Mouse (Mus musculus) embryonic facial prominence, embryonic 14.5 days (tissue): Measurements from ENCODE around the gene Ackr1. TPM values are rescaled to one million over a fixed set of nuclear protein-coding genes. Genes with fewer than 3 reads are reported as not detected.

Source experiments
- ATAC-seq: fragments of 200-750 bp; cut with Nextera tagmentation; 2 replicates; pipeline ENCODE4 v1.8.0; 2017; ENCODE audit warnings: low read depth, moderate number of reproducible peaks, moderate TSS enrichment
- DNase-seq: peaks from one replicate; pipeline ENCODE4 v3.0.0-alpha.2; 2015; ENCODE audit warnings: low spot score
- H3K27ac ChIP-seq: fragments of 300-500 bp; sonication (generic); replicated peaks from 2 replicates; pipeline ENCODE4 v1.5.1; 2014; ENCODE audit warnings: low read depth, mild to moderate bottlenecking, low read length, moderate library complexity
- H3K27me3 ChIP-seq: fragments of 300-500 bp; sonication (generic); replicated peaks from 2 replicates; pipeline ENCODE4 v1.6.1; 2014; ENCODE audit warnings: low read length; ENCODE audit not compliant: control insufficient read depth, insufficient read depth
- H3K36me3 ChIP-seq: fragments of 300-500 bp; sonication (generic); 2 replicates; pipeline ENCODE4 v1.6.1; 2014; ENCODE audit warnings: low read length, mixed read lengths; ENCODE audit not compliant: control insufficient read depth, insufficient read depth
- H3K4me1 ChIP-seq: fragments of 300-500 bp; sonication (generic); 2 replicates; pipeline ENCODE4 v1.6.1; 2014; ENCODE audit warnings: antibody characterized with exemption, low read length; ENCODE audit not compliant: control insufficient read depth, insufficient read depth
- H3K4me2 ChIP-seq: fragments of 300-500 bp; sonication (generic); 2 replicates; pipeline ENCODE4 v1.6.1; 2014; ENCODE audit warnings: low read depth, mild to moderate bottlenecking, low read length, moderate library complexity, mixed read lengths
- H3K4me3 ChIP-seq: fragments of 300-500 bp; sonication (generic); 2 replicates; pipeline ENCODE4 v1.5.1; 2014; ENCODE audit warnings: low read depth, mild to moderate bottlenecking, low read length
- H3K9ac ChIP-seq: fragments of 300-500 bp; sonication (generic); 2 replicates; pipeline ENCODE4 v1.6.1; 2014; ENCODE audit warnings: low read depth, mild to moderate bottlenecking, low read length, moderate library complexity, mixed read lengths
- H3K9me3 ChIP-seq: fragments of 300-500 bp; sonication (generic); 2 replicates; pipeline ENCODE4 v1.6.1; 2016; ENCODE audit warnings: low read length; ENCODE audit not compliant: control insufficient read depth
- WGBS: fragments of 180-500 bp; shearing (Covaris S2); extraction: QIAGEN DNeasy Blood & Tissue Kit; methylation state at CpG from one replicate; pipeline ENCODE4 v1.1.7; 2014; 5-methylcytosine and 5-hydroxymethylcytosine counted together
- polyA plus RNA-seq: library from polyadenylated mRNA; unstranded; fragments of >200 nt; fragmentation: Nextera tagmentation; extraction: Ambion mirVana; gene quantifications from 2 replicates; pipeline ENCODE4 v1.2.1, GENCODE M21; 2014

Ackr1 gene
- polyA plus RNA-seq, 1 experiment from 2014 or later, result 1.6 TPM

DNA sequence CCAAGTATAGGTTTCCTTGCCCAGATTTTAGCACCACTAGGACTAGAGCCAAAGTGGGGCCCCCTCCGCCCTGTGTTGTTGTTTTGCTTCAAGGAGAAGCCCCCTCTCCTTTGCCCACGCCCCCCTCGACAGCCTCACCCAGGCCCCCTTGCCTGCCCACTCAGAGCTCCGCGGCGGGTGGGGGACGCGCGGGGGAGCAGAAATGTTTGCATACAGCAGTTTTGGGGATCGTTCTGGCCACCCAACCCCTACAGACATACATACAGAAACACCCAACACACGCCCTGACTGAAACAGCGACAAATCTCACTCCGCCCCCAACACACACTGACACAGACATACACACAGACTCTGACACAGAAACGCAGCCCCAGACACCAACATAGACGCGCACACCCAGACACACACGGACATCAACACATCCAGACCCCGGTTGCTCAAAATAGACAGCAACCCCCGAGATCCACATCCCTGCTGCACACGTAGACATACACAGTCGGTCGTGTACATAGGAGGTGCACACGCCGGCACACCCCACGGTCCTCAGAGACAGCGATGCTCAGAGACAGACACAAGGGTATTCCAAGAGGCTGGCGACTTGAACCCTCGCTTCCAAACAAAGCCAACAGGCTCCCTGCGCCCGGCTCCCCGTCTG lies 33.3 kb upstream of the Ackr1 start:
- no peaks in the 10 kb centered on the region for H3K36me3 ChIP-seq
- H3K4me3 ChIP-seq, result peak overlapping the region; percentile 62
- DNase-seq, result no peak
- H3K4me1 ChIP-seq, result peaks cover 9% of the 10 kb centered on the region; the same call in 1 of the 2 replicates
- peak overlapping the region; percentile 87 for H3K4me2 ChIP-seq
- H3K9ac ChIP-seq, result peak overlapping the region; percentile 66
- no peaks in the 10 kb centered on the region for H3K9me3 ChIP-seq
- no peak overlapping the region for H3K27ac ChIP-seq
- peaks cover 49% of the 10 kb centered on the region for H3K27me3 ChIP-seq
- WGBS, result under 1% methylated on average over 31 of the region's 31 CpGs
- ATAC-seq, result peak; percentile 39

GRCm38 (mm10) chr1:173365970-173366409 lies 32.4 kb upstream of the Ackr1 start:
- peaks cover 49% of the 10 kb centered on the region for H3K27me3 ChIP-seq
- no peaks in the 10 kb centered on the region for H3K9me3 ChIP-seq
- H3K4me2 ChIP-seq, result peak overlapping the region; percentile 87
- ATAC-seq (no peak), DNase-seq (no peak)
- no peaks in the 10 kb centered on the region for H3K36me3 ChIP-seq
- WGBS, result under 1% methylated on average over 11 of the region's 13 CpGs
- H3K9ac ChIP-seq, result peak overlapping the region; percentile 66; the same call in 1 of the 2 replicates
- H3K4me3 ChIP-seq, result peak overlapping the region; percentile 62
- no peak overlapping the region for H3K27ac ChIP-seq
- peaks cover 9% of the 10 kb centered on the region; the same call in 1 of the 2 replicates for H3K4me1 ChIP-seq

GRCm38 (mm10) chr1:173364125-173364800 lies 30.7 kb upstream of the Ackr1 start:
- no peak for ATAC-seq
- peaks cover 9% of the 10 kb centered on the region; the same call in 1 of the 2 replicates for H3K4me1 ChIP-seq
- no peak for DNase-seq
- H3K4me3 ChIP-seq, result no peak overlapping the region
- no peak overlapping the region for H3K4me2 ChIP-seq
- WGBS, result 82% methylated on average over 4 of the region's 4 CpGs
- no peak overlapping the region for H3K27ac ChIP-seq
- no peak overlapping the region for H3K9ac ChIP-seq
- peaks cover 37% of the 10 kb centered on the region for H3K27me3 ChIP-seq
- H3K9me3 ChIP-seq, result no peaks in the 10 kb centered on the region
- H3K36me3 ChIP-seq, result no peaks in the 10 kb centered on the region

GRCm38 (mm10) chr1:173363436-173363835 lies 29.9 kb upstream of the Ackr1 start:
- no peak overlapping the region for H3K27ac ChIP-seq
- WGBS, result 92% methylated on average over 2 of the region's 2 CpGs
- peaks cover 9% of the 10 kb centered on the region; the same call in 1 of the 2 replicates for H3K4me1 ChIP-seq
- ATAC-seq, result no peak
- no peak overlapping the region for H3K9ac ChIP-seq
- no peak overlapping the region for H3K4me3 ChIP-seq
- no peaks in the 10 kb centered on the region for H3K36me3 ChIP-seq
- DNase-seq, result no peak
- no peak overlapping the region for H3K4me2 ChIP-seq
- no peaks in the 10 kb centered on the region for H3K9me3 ChIP-seq
- H3K27me3 ChIP-seq, result peaks cover 33% of the 10 kb centered on the region

- no peak overlapping the region for H3K9ac ChIP-seq
- H3K27ac ChIP-seq, result no peak overlapping the region
- ATAC-seq (no peak), DNase-seq (peak; percentile 86)
- H3K4me1 ChIP-seq, result peaks cover 7% of the 10 kb centered on the region; the same call in 1 of the 2 replicates
- no peaks in the 10 kb centered on the region for H3K9me3 ChIP-seq
- peaks cover 15% of the 10 kb centered on the region for H3K27me3 ChIP-seq
- H3K4me3 ChIP-seq, result no peak overlapping the region
- 31% methylated on average over 6 of the region's 6 CpGs for WGBS
- no peak overlapping the region for H3K4me2 ChIP-seq
- no peaks in the 10 kb centered on the region for H3K36me3 ChIP-seq
These were observed 28.1 kb upstream of the Ackr1 start for GRCm38 (mm10) chr1:173361651-173362050.

GRCm38 (mm10) chr1:173359590-173360290 lies 26.2 kb upstream of the Ackr1 start:
- Histone ChIP-seq H3K4me3 (no peak overlapping the region), H3K4me2 (no peak overlapping the region), H3K27me3 (no peaks in the 10 kb centered on the region), H3K9me3 (no peaks in the 10 kb centered on the region), H3K9ac (no peak overlapping the region), H3K4me1 (no peaks in the 10 kb centered on the region), H3K27ac (no peak overlapping the region), H3K36me3 (no peaks in the 10 kb centered on the region)
- WGBS, result 53% methylated on average over 4 of the region's 4 CpGs
- ATAC-seq (no peak), DNase-seq (no peak)

- Histone ChIP-seq H3K9me3 (no peaks in the 10 kb centered on the region), H3K27me3 (no peaks in the 10 kb centered on the region), H3K27ac (no peak overlapping the region), H3K36me3 (no peaks in the 10 kb centered on the region), H3K9ac (no peak overlapping the region), H3K4me1 (no peaks in the 10 kb centered on the region), H3K4me2 (no peak overlapping the region), H3K4me3 (no peak overlapping the region)
- ATAC-seq (no peak), DNase-seq (no peak)
- WGBS, result 34% methylated on average over 4 of the region's 4 CpGs
These were observed 24.2 kb upstream of the Ackr1 start for GRCm38 (mm10) chr1:173357799-173358198.

DNA sequence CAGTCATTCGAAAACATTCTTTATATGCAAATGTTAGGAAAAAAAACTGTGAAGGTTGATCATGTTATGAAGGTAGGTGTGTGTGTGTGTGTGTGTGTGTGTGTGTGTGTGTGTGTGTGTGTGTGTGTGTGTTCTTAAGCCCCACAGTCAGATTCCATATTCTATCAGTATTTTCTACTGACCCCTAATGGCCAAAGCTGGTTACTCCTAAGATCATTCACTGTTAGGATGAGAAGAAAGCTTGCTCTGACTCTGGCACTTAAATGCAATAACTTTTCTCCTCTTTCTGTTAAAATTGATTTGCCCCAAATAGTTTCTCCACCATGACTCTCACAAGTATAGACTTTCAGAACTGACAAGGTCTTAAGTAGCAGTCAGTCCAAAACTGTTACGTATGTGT lies 23.1 kb upstream of the Ackr1 start:
- DNase-seq, result no peak
- 78% methylated on average over 2 of the region's 2 CpGs for WGBS
- no peak overlapping the region for H3K4me2 ChIP-seq
- no peak overlapping the region for H3K9ac ChIP-seq
- no peak for ATAC-seq
- no peaks in the 10 kb centered on the region for H3K9me3 ChIP-seq
- no peak overlapping the region for H3K4me3 ChIP-seq
- H3K36me3 ChIP-seq, result no peaks in the 10 kb centered on the region
- H3K27ac ChIP-seq, result no peak overlapping the region
- H3K27me3 ChIP-seq, result no peaks in the 10 kb centered on the region
- H3K4me1 ChIP-seq, result no peaks in the 10 kb centered on the region
